In the genomic region with DNA sequence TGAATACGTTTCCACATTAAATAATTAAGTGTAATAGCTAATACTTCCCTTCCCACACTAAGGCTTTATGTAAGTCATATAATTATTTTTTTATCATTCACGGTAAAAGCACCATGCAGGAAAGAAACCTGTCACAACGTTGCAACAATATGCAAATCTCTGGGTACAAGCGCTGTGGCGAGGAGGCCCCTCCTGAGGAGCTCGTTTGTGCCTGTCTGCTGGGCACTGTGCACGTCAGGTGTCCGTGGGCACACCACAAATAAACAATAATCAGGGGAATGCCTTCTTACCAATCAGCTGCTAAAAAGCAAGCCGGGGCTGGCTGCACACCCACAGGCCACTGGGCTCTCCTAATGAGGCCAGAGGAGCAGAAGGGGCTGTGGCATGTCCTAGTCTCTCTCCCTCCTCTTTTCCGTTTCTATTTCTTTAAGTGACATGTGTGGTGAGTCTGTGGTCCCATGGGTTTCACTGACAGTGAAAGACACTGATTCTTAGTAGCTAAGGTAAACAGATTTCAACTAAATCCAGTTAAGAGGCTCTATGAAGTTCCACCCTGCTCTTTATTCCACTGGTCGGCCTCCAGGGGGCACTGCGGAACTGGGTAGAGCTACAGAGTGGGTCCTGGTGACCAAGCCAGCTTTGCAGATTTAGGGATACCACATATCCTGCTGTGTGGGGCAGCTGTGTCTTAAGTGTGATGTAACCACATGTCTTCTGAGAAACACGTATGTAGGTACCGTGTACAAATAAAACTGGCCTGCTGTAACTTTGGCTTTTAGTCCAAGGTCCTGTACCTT, we compare ENCODE assay signal across 8 mouse cellular contexts.
DNase-seq lines count a peak whose midpoint lies in the region; ATAC-seq lines count a peak whose summit lies in the region.

No protein-coding gene starts in this region.

- DNase-seq in 416B (ENCODE audit: low read depth), result peak; percentile 62
- DNase-seq in adrenal gland, adult 18-20 months (ENCODE audit: low spot score in 2 of 2), result peak; percentile 74 to 77
- DNase-seq in gastrocnemius, postnatal 36 days, result peak; percentile 32 to 66
- peak; percentile 84 for DNase-seq in kidney, postnatal 10 days
- DNase-seq in lung, adult 18-20 months, result peak; percentile 46 to 58
- peak; percentile 48 for DNase-seq in ovary, adult 18-20 months (ENCODE audit: low spot score)
- DNase-seq in thymus, postnatal 14 days, result peak; percentile 50

- intact Hi-C loops in gastrocnemius, postnatal 36 days (cut with DNase I), result loop anchor here (2.0 to 10.0 kb wide), 3 partner anchors 276 to 798 kb away; no protein-coding TSS in a partner anchor

- peak; percentile 93 for ATAC-seq in common myeloid progenitor, adult 5-6 weeks (replicated peaks; ENCODE audit: low read depth, poor library complexity, severe bottlenecking)

Comparison
In these comparisons a context has a peak if more than half of its experiments do, and no peak if none do; other contexts are left out.
1. Peak in every context shown above with its lines: DNase-seq and ATAC-seq.